Mouse (Mus musculus): Measurements from ENCODE around the gene Ank2.
A peak's percentile ranks its signal among the peaks of the same experiment; 100 is the strongest.

The Ank2 gene

GRCm38 (mm10) chr3:127243928-127244642, 255.1 kb downstream of the Ank2 start:
- no peak for DNase-seq (ENCODE audit: low read depth, low spot score)

- DNase-seq (ENCODE audit: low read depth, low spot score), result no peak
Observed at GRCm38 (mm10) chr3:127242234-127242810, 256.8 kb downstream of the Ank2 start.

- no peak for DNase-seq (ENCODE audit: low read depth, low spot score)
Observed at GRCm38 (mm10) chr3:127235271-127235670, 263.9 kb downstream of the Ank2 start.

- DNase-seq (ENCODE audit: low read depth, low spot score), result peak; percentile 74
Observed at GRCm38 (mm10) chr3:127225799-127226730, 273.1 kb downstream of the Ank2 start.

- peak; percentile 5 for DNase-seq (ENCODE audit: low read depth, low spot score)
Observed at GRCm38 (mm10) chr3:127225167-127225798, 273.9 kb downstream of the Ank2 start.

GRCm38 (mm10) chr3:127224315-127225166, 274.6 kb downstream of the Ank2 start:
- peak; percentile 23 for DNase-seq (ENCODE audit: low read depth, low spot score)

GRCm38 (mm10) chr3:127222086-127222485, 277.1 kb downstream of the Ank2 start:
- DNase-seq (ENCODE audit: low read depth, low spot score), result peak; percentile 48

GRCm38 (mm10) chr3:127220859-127221258, 278.3 kb downstream of the Ank2 start:
- no peak for DNase-seq (ENCODE audit: low read depth, low spot score)

GRCm38 (mm10) chr3:127213534-127213933, 285.6 kb downstream of the Ank2 start:
- DNase-seq (ENCODE audit: low read depth, low spot score), result no peak

GRCm38 (mm10) chr3:127211119-127211518, 288.0 kb downstream of the Ank2 start:
- DNase-seq (ENCODE audit: low read depth, low spot score), result no peak

GRCm38 (mm10) chr3:127210552-127210951, 288.6 kb downstream of the Ank2 start:
- no peak for DNase-seq (ENCODE audit: low read depth, low spot score)

GRCm38 (mm10) chr3:127208871-127209270, 290.3 kb downstream of the Ank2 start:
- no peak for DNase-seq (ENCODE audit: low read depth, low spot score)

GRCm38 (mm10) chr3:127205883-127206434, 293.2 kb downstream of the Ank2 start:
- no peak for DNase-seq (ENCODE audit: low read depth, low spot score)

GRCm38 (mm10) chr3:127202484-127203115, 296.6 kb downstream of the Ank2 start:
- peak; percentile 17 for DNase-seq (ENCODE audit: low read depth, low spot score)

GRCm38 (mm10) chr3:127200789-127201188, 298.4 kb downstream of the Ank2 start:
- DNase-seq (ENCODE audit: low read depth, low spot score), result no peak

- DNase-seq (ENCODE audit: low read depth, low spot score), result no peak
Observed at GRCm38 (mm10) chr3:127199112-127199665, 300.0 kb downstream of the Ank2 start.

- no peak for DNase-seq (ENCODE audit: low read depth, low spot score)
Observed at GRCm38 (mm10) chr3:127198656-127199055, 300.5 kb downstream of the Ank2 start.

- DNase-seq (ENCODE audit: low read depth, low spot score), result no peak
Observed at GRCm38 (mm10) chr3:127188789-127189128, 310.4 kb downstream of the Ank2 start.

- DNase-seq (ENCODE audit: low read depth, low spot score), result no peak
Observed at GRCm38 (mm10) chr3:127188086-127188788, 310.9 kb downstream of the Ank2 start.

Data from ES-CJ7 (cell line).